Mouse (Mus musculus) C2C12 (cell line): ENCODE measurements around the gene Nckap1l. TPM values are rescaled to one million over a fixed set of nuclear protein-coding genes. Genes with fewer than 3 reads are reported as not detected.
"Not testable (repeated sequence)": the region's sequence is repeated elsewhere in the genome, so short reads cannot be mapped to it uniquely, and the experiment has no call there.

ENCODE experiments used
- H3K27me3 ChIP-seq: one replicate; pipeline ENCODE4 v1.6.1; 2011; ENCODE audit not compliant: control insufficient read depth, insufficient read depth, insufficient read length
- H3K36me3 ChIP-seq: one replicate; pipeline ENCODE4 v1.6.1; 2011; ENCODE audit not compliant: control insufficient read depth, insufficient read depth
- H3K4me3 ChIP-seq: one replicate; pipeline ENCODE4 v1.5.1; 2011; ENCODE audit warnings: mild to moderate bottlenecking, control low read depth; ENCODE audit not compliant: poor library complexity, insufficient read depth, severe bottlenecking
- H3K79me2 ChIP-seq: one replicate; pipeline ENCODE4 v1.6.1; 2011; ENCODE audit not compliant: control insufficient read depth, insufficient read depth
- H3K79me3 ChIP-seq: one replicate; pipeline ENCODE4 v1.6.1; 2011; ENCODE audit warnings: low read depth, control low read depth
- H3ac ChIP-seq: one replicate; pipeline ENCODE3; 2011; ENCODE audit warnings: low read depth; ENCODE audit not compliant: control insufficient read depth, insufficient read length
- CEBPB ChIP-seq: IDR thresholded peaks from one replicate; pipeline ENCODE4 v1.6.1; 2011; ENCODE audit warnings: low read depth, mild to moderate bottlenecking, control low read depth, moderate library complexity
- CTCF ChIP-seq: IDR thresholded peaks from one replicate; pipeline ENCODE4 v1.5.1; 2011; ENCODE audit not compliant: control insufficient read depth, insufficient read depth, insufficient read length
- FOSL1 ChIP-seq: IDR thresholded peaks from one replicate; pipeline ENCODE4 v1.8.0; 2011; ENCODE audit warnings: mild to moderate bottlenecking, low read length; ENCODE audit not compliant: poor library complexity, insufficient read depth, severe bottlenecking
- MAX ChIP-seq: IDR thresholded peaks from one replicate; pipeline ENCODE4 v1.6.1; 2011; ENCODE audit warnings: mild to moderate bottlenecking, control low read depth
- MYOD1 ChIP-seq: IDR thresholded peaks from one replicate; pipeline ENCODE4 v1.6.1; 2011; ENCODE audit warnings: low read depth; ENCODE audit not compliant: control insufficient read depth, insufficient read length
- MYOG ChIP-seq: IDR thresholded peaks from one replicate; pipeline ENCODE4 v1.6.1; 2011; ENCODE audit not compliant: control insufficient read depth, insufficient read length; ENCODE audit errors: extremely low read depth
- USF1 ChIP-seq: IDR thresholded peaks from one replicate; pipeline ENCODE4 v1.6.1; 2011; ENCODE audit warnings: low read depth, mild to moderate bottlenecking, control low read depth, moderate library complexity
- long read RNA-seq, 2 experiments: library from polyadenylated mRNA; unstranded; transcript quantifications; one replicate each; pipeline ENCODE4 v2.0.0; 2019 to 2020
- polyA plus RNA-seq: library from polyadenylated mRNA; unstranded; fragments of >200 nt; fragmentation: generic; extraction: Trizol; gene quantifications from one replicate; pipeline ENCODE4 v1.2.1, GENCODE M21; 2012; ENCODE audit warnings: missing spikeins

The Nckap1l gene
- polyA plus RNA-seq = 1.0 TPM
- long read RNA-seq, experiment 1, full-length matches to known transcripts = 1 of 1 reads
- long read RNA-seq, experiment 1, partial matches to known transcripts = 0 of 1 reads
- long read RNA-seq, experiment 1, other reads (novel, unspliced or antisense) = 0 of 1 reads
- long read RNA-seq, experiment 2, full-length matches to known transcripts = 3 of 8 reads
- long read RNA-seq, experiment 2, partial matches to known transcripts = 3 of 8 reads
- long read RNA-seq, experiment 2, other reads (novel, unspliced or antisense) = 2 of 8 reads

GRCm38 (mm10) chr15:103453551-103454218, at the start of gene Nckap1l:
Gene Nckap1l (plus strand): TSS chr15:103453794.
- TF ChIP-seq FOSL1 (no peak), USF1 (no peak), MAX (no peak), MYOG (no peak), CTCF (no peak), MYOD1 (no peak), CEBPB (no peak)
- Histone ChIP-seq H3K4me3 (no peak within 1 kb of the TSS), H3ac (no peak within 1 kb of the TSS), H3K27me3 (peaks cover 4% of the 10 kb centered on the region), H3K36me3 (no peaks in the 10 kb centered on the region), H3K79me3 (no peaks in the 10 kb centered on the region), H3K79me2 (no peaks in the 10 kb centered on the region)

- H3K4me3 ChIP-seq, H3K79me3 ChIP-seq, H3K79me2 ChIP-seq, H3K36me3 ChIP-seq, H3ac ChIP-seq, H3K27me3 ChIP-seq: not testable (repeated sequence)
Measured at GRCm38 (mm10) chr15:103405586-103405985, 48.0 kb upstream of the Nckap1l start.

- H3K27me3 ChIP-seq = no peaks in the 10 kb centered on the region
- H3K79me2 ChIP-seq = no peaks in the 10 kb centered on the region
- no peaks in the 10 kb centered on the region for H3K79me3 ChIP-seq
- no peak for TF ChIP-seq CTCF
- TF ChIP-seq CEBPB = no peak
- no peak for TF ChIP-seq MYOD1
- TF ChIP-seq FOSL1 = no peak
- TF ChIP-seq USF1 = no peak
- TF ChIP-seq MYOG = no peak
- TF ChIP-seq MAX = no peak
- H3ac ChIP-seq = no peak overlapping the region
- H3K4me3 ChIP-seq = no peak overlapping the region
- no peaks in the 10 kb centered on the region for H3K36me3 ChIP-seq
Measured at GRCm38 (mm10) chr15:103427017-103427416, 26.6 kb upstream of the Nckap1l start.

GRCm38 (mm10) chr15:103430241-103430640, 23.4 kb upstream of the Nckap1l start, which contains the start of gene Gtsf1:
Gene Gtsf1 (minus strand): TSS chr15:103430470.
- H3ac ChIP-seq = no peak within 1 kb of the TSS
- H3K4me3 ChIP-seq = no peak within 1 kb of the TSS
- H3K36me3 ChIP-seq = no peaks in the 10 kb centered on the region
- TF ChIP-seq USF1 = no peak
- no peaks in the 10 kb centered on the region for H3K27me3 ChIP-seq
- no peaks in the 10 kb centered on the region for H3K79me3 ChIP-seq
- H3K79me2 ChIP-seq = no peaks in the 10 kb centered on the region

- not testable (repeated sequence) for H3K79me2 ChIP-seq, H3K36me3 ChIP-seq, H3K79me3 ChIP-seq, H3ac ChIP-seq, H3K27me3 ChIP-seq, H3K4me3 ChIP-seq
Measured at GRCm38 (mm10) chr15:103445966-103446365, 7.6 kb upstream of the Nckap1l start.

GRCm38 (mm10) chr15:103448369-103448768, 5.2 kb upstream of the Nckap1l start, which contains the start of gene Gtsf2:
Gene Gtsf2 (minus strand): TSS chr15:103448469.
- H3K27me3 ChIP-seq = no peaks in the 10 kb centered on the region
- no peak for TF ChIP-seq CTCF
- no peak for TF ChIP-seq USF1
- TF ChIP-seq MYOD1 = no peak
- no peak for TF ChIP-seq CEBPB
- TF ChIP-seq FOSL1 = no peak
- no peak for TF ChIP-seq MAX
- TF ChIP-seq MYOG = no peak
- no peak within 1 kb of the TSS for H3K4me3 ChIP-seq
- no peak within 1 kb of the TSS for H3ac ChIP-seq
- no peaks in the 10 kb centered on the region for H3K79me2 ChIP-seq
- no peaks in the 10 kb centered on the region for H3K79me3 ChIP-seq
- H3K36me3 ChIP-seq = no peaks in the 10 kb centered on the region
